Mouse (Mus musculus) layer of hippocampus, adult 9-10 months (tissue): Measurements from ENCODE around the gene Snx30.

Source experiments
- DNase-seq: peaks from one replicate; pipeline ENCODE4 v3.0.0; 2022; ENCODE audit warnings: low spot score

Snx30 gene

GRCm38 (mm10) chr4:59873240-59873639, 67.6 kb downstream of the Snx30 start:
- no peak for DNase-seq

GRCm38 (mm10) chr4:59873830-59874229, 68.2 kb downstream of the Snx30 start:
- DNase-seq: no peak

GRCm38 (mm10) chr4:59876570-59876969, 70.9 kb downstream of the Snx30 start:
- no peak for DNase-seq

GRCm38 (mm10) chr4:59877025-59877424, 71.4 kb downstream of the Snx30 start:
- DNase-seq: no peak

- DNase-seq: no peak
Measured at GRCm38 (mm10) chr4:59878595-59878994, 73.0 kb downstream of the Snx30 start.

- DNase-seq: no peak
Measured at GRCm38 (mm10) chr4:59879444-59879843, 73.8 kb downstream of the Snx30 start.

GRCm38 (mm10) chr4:59880725-59881124, 75.1 kb downstream of the Snx30 start:
- DNase-seq: no peak

GRCm38 (mm10) chr4:59881210-59881609, 75.6 kb downstream of the Snx30 start:
- no peak for DNase-seq

GRCm38 (mm10) chr4:59884136-59884696, 78.6 kb downstream of the Snx30 start:
- DNase-seq: no peak

GRCm38 (mm10) chr4:59886281-59886680, 80.6 kb downstream of the Snx30 start:
- no peak for DNase-seq

- DNase-seq: no peak
Measured at GRCm38 (mm10) chr4:59887011-59887410, 81.4 kb downstream of the Snx30 start.

GRCm38 (mm10) chr4:59888014-59888413, 82.4 kb downstream of the Snx30 start:
- DNase-seq: no peak

GRCm38 (mm10) chr4:59890086-59890600, 84.5 kb downstream of the Snx30 start:
- DNase-seq: no peak

- DNase-seq: no peak
Measured at GRCm38 (mm10) chr4:59891723-59892416, 86.2 kb downstream of the Snx30 start.

- no peak for DNase-seq
Measured at GRCm38 (mm10) chr4:59892731-59893130, 87.1 kb downstream of the Snx30 start.

GRCm38 (mm10) chr4:59894415-59894814, 88.8 kb downstream of the Snx30 start:
- no peak for DNase-seq

GRCm38 (mm10) chr4:59894977-59895575, 89.4 kb downstream of the Snx30 start:
- no peak for DNase-seq

- no peak for DNase-seq
Measured at GRCm38 (mm10) chr4:59896000-59896399, 90.4 kb downstream of the Snx30 start.

GRCm38 (mm10) chr4:59897814-59898520, 92.3 kb downstream of the Snx30 start:
- no peak for DNase-seq

- DNase-seq: no peak
Measured at GRCm38 (mm10) chr4:59898521-59898919, 92.9 kb downstream of the Snx30 start.

- no peak for DNase-seq
Measured at GRCm38 (mm10) chr4:59901810-59902209, 96.2 kb downstream of the Snx30 start.

- no peak for DNase-seq
Measured at GRCm38 (mm10) chr4:59902547-59902946, 96.9 kb downstream of the Snx30 start.

GRCm38 (mm10) chr4:59907092-59907491, 101.5 kb downstream of the Snx30 start:
- no peak for DNase-seq
